Mouse (Mus musculus) forebrain, embryonic 14.5 days (tissue): Measurements from ENCODE around the gene Proca1. TPM values are rescaled to one million over a fixed set of nuclear protein-coding genes. Genes with fewer than 3 reads are reported as not detected.
"Not testable (repeated sequence)": the region's sequence is repeated elsewhere in the genome, so short reads cannot be mapped to it uniquely, and the experiment has no call there.

Experiments
- ATAC-seq: fragments of 200-750 bp; cut with Nextera tagmentation; 2 replicates; pipeline ENCODE4 v1.8.0; 2017; ENCODE audit warnings: mild to moderate bottlenecking, moderate library complexity
- DNase-seq: peaks from one replicate; pipeline ENCODE4 v3.0.0-alpha.2; 2015; ENCODE audit warnings: low spot score
- H3K27ac ChIP-seq: fragments of 300-500 bp; sonication (generic); 2 replicates; pipeline ENCODE4 v1.5.1; 2014; ENCODE audit warnings: low read depth, mild to moderate bottlenecking, control low read depth, low read length, moderate library complexity
- H3K27me3 ChIP-seq: fragments of 300-500 bp; sonication (generic); replicated peaks from 2 replicates; pipeline ENCODE4 v1.6.1; 2014; ENCODE audit warnings: low read length, control low read depth, mixed read lengths; ENCODE audit not compliant: control insufficient read depth, insufficient read depth
- H3K36me3 ChIP-seq: fragments of 300-500 bp; sonication (generic); 2 replicates; pipeline ENCODE4 v1.6.1; 2014; ENCODE audit warnings: low read length, control low read depth; ENCODE audit not compliant: control insufficient read depth, insufficient read depth
- H3K4me1 ChIP-seq: fragments of 300-500 bp; sonication (generic); 2 replicates; pipeline ENCODE4 v1.6.1; 2014; ENCODE audit warnings: antibody characterized with exemption, low read length, control low read depth; ENCODE audit not compliant: control insufficient read depth, insufficient read depth
- H3K4me2 ChIP-seq: fragments of 300-500 bp; sonication (generic); 2 replicates; pipeline ENCODE4 v1.6.1; 2014; ENCODE audit warnings: mild to moderate bottlenecking, control low read depth, low read length
- H3K4me3 ChIP-seq: fragments of 300-500 bp; sonication (generic); 2 replicates; pipeline ENCODE4 v1.5.1; 2014; ENCODE audit warnings: low read depth, low read length, control low read depth
- H3K9ac ChIP-seq: fragments of 300-500 bp; sonication (generic); 2 replicates; pipeline ENCODE4 v1.6.1; 2014; ENCODE audit warnings: mild to moderate bottlenecking, low read length, control low read depth, moderate library complexity
- H3K9me3 ChIP-seq: fragments of 300-500 bp; sonication (generic); replicated peaks from 2 replicates; pipeline ENCODE4 v1.6.1; 2016; ENCODE audit warnings: low read length, control low read depth, mixed read lengths; ENCODE audit not compliant: control insufficient read depth
- WGBS: fragments of 180-500 bp; shearing (Covaris S2); extraction: QIAGEN DNeasy Blood & Tissue Kit; methylation state at CpG from one replicate; pipeline ENCODE4 v1.1.7; 2014; 5-methylcytosine and 5-hydroxymethylcytosine counted together
- polyA plus RNA-seq: library from polyadenylated mRNA; unstranded; fragments of >200 nt; fragmentation: Nextera tagmentation; extraction: Ambion mirVana; gene quantifications from 2 replicates; pipeline ENCODE4 v1.2.1, GENCODE M21; 2014

Gene Proca1
- polyA plus RNA-seq, 1 experiment from 2014 or later, result 0.55 TPM

DNA sequence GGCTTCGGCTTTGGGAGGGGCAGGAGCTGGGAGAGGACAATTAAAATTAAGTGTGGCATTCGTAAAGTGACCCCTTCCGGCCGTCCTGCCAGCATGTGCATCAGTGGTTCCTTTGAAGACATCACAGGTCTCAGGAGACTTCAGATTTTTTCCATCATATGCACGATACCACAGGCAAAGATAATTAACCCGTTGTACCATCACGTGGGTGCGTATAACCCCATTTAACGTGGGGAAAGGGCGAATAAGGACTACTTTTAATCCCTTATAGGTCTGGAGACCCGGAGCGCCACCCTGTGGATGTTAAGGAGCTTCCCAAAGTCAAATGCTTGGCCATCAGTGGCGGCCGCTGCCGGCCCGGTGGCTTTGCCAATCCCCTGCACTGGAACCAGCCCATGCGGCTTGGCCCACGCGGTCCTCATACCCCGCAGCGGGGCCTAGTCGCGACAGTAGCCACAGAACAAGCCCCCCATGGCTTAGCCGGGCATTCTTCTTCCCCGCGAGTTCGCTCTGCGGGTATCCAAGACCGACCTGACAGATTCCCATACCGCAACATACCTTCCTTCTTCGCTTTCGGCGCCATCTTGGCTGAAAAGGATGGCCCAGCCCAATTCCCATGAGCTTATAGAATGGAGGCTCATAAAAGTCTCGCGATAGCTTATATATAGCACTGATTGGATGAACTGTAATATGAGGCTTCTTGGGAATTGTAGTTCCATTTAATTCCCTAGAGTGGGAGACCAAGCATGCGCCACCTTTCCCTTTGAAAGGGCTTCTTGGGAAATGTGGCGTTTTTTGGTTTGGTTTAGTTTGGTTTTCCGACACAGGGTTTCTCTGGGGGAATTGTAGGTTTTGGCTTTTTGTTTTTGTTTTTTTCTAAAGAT, 10.0 kb upstream of the Proca1 start, which contains the start of gene Rpl23a:
TSS of gene Rpl23a (minus strand) at position 624 of the 884 bp plus-strand sequence.
- peaks cover 20% of the 10 kb centered on the region for H3K4me1 ChIP-seq
- H3K36me3 ChIP-seq, result peaks cover 32% of the 10 kb centered on the region
- peak within 1 kb of the TSS; percentile 83 for H3K4me3 ChIP-seq
- peak within 1 kb of the TSS; percentile 90 for H3K27ac ChIP-seq
- peak within 1 kb of the TSS; percentile 94 for H3K9ac ChIP-seq
- DNase-seq, result peak; percentile 99
- H3K9me3 ChIP-seq, result no peaks in the 10 kb centered on the region
- peak within 1 kb of the TSS; percentile 79 for H3K4me2 ChIP-seq
- ATAC-seq, result peak; percentile 94
- under 1% methylated on average over 38 of the region's 38 CpGs for WGBS
- H3K27me3 ChIP-seq, result no peaks in the 10 kb centered on the region

GRCm38 (mm10) chr11:78183884-78184514, 9.2 kb upstream of the Proca1 start:
- Histone ChIP-seq H3K27ac (0 out of 2 replicates have a peak overlapping the region, but pooled peaks have one; percentile 28), H3K4me2 (peak overlapping the region; percentile 43)

DNA sequence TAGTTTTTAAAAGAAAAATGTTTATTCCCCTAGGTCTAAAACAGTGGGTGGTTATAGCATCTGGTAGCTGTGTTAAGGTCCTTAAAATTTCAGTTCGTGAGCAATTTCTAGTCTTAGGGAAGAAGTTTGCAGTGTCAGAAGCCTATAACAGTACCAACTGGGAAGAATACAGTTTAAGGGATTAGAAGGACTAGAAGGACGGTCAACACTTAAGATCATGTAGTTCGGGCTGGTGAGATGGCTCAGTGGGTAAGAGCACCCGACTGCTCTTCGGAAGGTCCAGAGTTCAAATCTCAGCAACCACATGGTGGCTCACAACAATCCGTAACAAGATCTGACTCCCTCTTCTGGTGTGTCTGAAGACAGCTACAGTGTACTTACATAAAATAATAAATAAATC, 8.5 kb upstream of the Proca1 start:
- not testable (repeated sequence) for H3K4me3 ChIP-seq, H3K4me2 ChIP-seq, H3K27me3 ChIP-seq, DNase-seq, H3K27ac ChIP-seq, H3K9ac ChIP-seq, H3K9me3 ChIP-seq, ATAC-seq
- Histone ChIP-seq H3K4me1 (peaks cover 17% of the 10 kb centered on the region), H3K36me3 (peaks cover 26% of the 10 kb centered on the region)
- WGBS, result 93% methylated on average over 6 of the region's 6 CpGs

More at GRCm38 (mm10) chr11:78183884-78184514, 9.2 kb upstream of the Proca1 start:
- WGBS, result 58% methylated on average over 10 of the region's 10 CpGs
- no peak for DNase-seq
- ATAC-seq, result peak; percentile 11
- Histone ChIP-seq H3K4me1 (peaks cover 17% of the 10 kb centered on the region), H3K36me3 (peaks cover 32% of the 10 kb centered on the region), H3K27me3 (no peaks in the 10 kb centered on the region), H3K4me3 (peak overlapping the region; percentile 83), H3K9me3 (no peaks in the 10 kb centered on the region), H3K9ac (peak overlapping the region; percentile 32)

GRCm38 (mm10) chr11:78188331-78189233, 4.6 kb upstream of the Proca1 start, which contains the start of gene Rab34:
Gene Rab34, plus strand, starts transcription at chr11:78188430.
- Histone ChIP-seq H3K27ac (peak within 1 kb of the TSS; percentile 95), H3K4me3 (peak within 1 kb of the TSS; percentile 70), H3K36me3 (peaks cover 29% of the 10 kb centered on the region), H3K9me3 (no peaks in the 10 kb centered on the region), H3K4me1 (peaks cover 11% of the 10 kb centered on the region; the same call in 1 of the 2 replicates), H3K27me3 (no peaks in the 10 kb centered on the region), H3K4me2 (peak within 1 kb of the TSS; percentile 65), H3K9ac (peak within 1 kb of the TSS; percentile 93)
- ATAC-seq, result peak; percentile 77
- DNase-seq, result peak; percentile 85
- under 1% methylated on average over 71 of the region's 80 CpGs for WGBS

DNA sequence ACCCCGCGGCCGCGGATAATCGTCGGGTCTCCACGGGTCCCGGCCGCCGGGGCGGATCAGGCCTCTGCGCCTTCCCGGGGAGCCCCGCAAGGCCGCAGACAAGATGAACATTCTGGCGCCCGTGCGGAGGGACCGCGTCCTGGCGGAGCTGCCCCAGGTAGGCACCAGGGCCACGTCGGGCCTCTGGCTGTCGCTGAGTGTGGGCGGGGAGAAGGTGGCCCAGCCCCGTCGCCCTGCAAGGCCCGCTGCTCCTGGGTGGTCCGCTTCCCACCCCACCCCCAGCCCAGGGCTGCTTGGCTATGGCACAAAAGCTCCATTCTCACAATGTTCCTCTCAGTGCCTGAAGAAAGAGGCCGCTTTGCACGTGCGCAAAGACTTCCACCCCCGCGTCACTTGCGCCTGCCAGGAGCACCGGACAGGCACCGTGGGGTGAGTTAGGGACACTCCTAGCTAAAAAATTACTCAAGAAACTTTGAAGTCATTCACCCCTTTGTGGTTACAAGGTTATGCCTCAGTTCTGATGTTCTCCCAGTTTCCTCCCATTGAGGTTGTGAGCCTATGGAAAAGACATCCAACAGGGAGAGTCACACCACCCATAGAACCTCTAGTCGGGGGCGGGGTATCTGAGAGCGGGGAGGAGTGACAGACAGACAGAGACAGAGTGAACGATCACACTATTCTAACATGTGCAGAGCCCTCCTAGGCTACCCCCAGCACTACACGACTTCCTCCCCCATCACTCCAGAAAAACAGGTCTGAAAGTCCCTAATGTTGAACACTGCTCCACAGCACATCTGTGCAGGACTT, 3.8 kb upstream of the Proca1 start:
- Histone ChIP-seq H3K4me1 (peaks cover 7% of the 10 kb centered on the region; the same call in 1 of the 2 replicates), H3K36me3 (peaks cover 30% of the 10 kb centered on the region), H3K27ac (peak overlapping the region; percentile 95), H3K4me2 (peak overlapping the region; percentile 65), H3K9ac (peak overlapping the region; percentile 93), H3K27me3 (no peaks in the 10 kb centered on the region), H3K4me3 (peak overlapping the region; percentile 70), H3K9me3 (no peaks in the 10 kb centered on the region)
- DNase-seq (peak; percentile 90), ATAC-seq (peak; percentile 88)
- under 1% methylated on average over 40 of the region's 42 CpGs for WGBS

- DNase-seq, result no peak
- Histone ChIP-seq H3K27me3 (no peaks in the 10 kb centered on the region), H3K9me3 (no peaks in the 10 kb centered on the region), H3K9ac (0 out of 2 replicates have a peak overlapping the region, but pooled peaks have one; percentile 93), H3K4me3 (peak overlapping the region; percentile 70), H3K4me1 (peaks cover 9% of the 10 kb centered on the region), H3K4me2 (peak overlapping the region; percentile 65), H3K27ac (peak overlapping the region; percentile 95), H3K36me3 (peaks cover 30% of the 10 kb centered on the region)
- no peak for ATAC-seq
- WGBS, result 67% methylated on average over 6 of the region's 6 CpGs
These were observed 3.2 kb upstream of the Proca1 start for GRCm38 (mm10) chr11:78190041-78190440.

DNA sequence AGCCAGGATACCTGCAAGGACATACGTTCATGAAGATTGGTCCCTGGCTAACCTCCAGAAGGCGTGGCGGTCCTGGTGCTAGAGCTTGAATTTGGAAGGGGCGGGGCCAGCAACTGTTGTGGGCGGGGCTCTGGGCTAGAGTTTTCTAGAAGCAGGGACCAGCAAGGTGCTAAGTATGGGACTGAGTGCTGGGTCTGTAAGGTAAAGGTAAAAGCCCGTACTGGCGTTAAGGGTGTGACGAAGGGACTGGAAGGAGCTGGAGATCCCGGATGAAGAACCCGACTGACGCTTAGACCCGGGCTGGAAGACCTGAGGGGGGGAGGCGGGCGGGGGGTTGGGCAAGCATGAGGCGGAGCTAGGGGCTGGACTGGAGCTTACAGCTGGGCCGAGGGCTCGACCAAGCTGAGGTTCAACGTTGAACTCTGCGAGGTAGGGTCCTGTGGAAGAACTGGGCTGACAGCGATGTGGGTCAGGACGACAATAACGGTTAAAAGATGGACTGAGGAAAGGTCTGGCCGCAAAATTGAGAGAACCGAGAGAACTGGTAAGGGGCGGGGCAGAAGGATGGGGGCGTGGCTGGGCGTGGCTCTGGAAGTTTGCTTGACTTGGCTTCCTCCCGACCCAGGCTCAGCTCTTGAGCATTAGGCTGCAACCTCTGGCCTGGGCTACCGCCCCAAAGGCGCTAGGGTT, 1.4 kb downstream of the Proca1 start:
- Histone ChIP-seq H3K27me3 (no peaks in the 10 kb centered on the region), H3K9ac (peak overlapping the region; percentile 35; the same call in 1 of the 2 replicates), H3K9me3 (no peaks in the 10 kb centered on the region), H3K4me1 (peaks cover 7% of the 10 kb centered on the region), H3K27ac (no peak overlapping the region), H3K36me3 (peaks cover 30% of the 10 kb centered on the region), H3K4me3 (peak overlapping the region; percentile 28), H3K4me2 (peak overlapping the region; percentile 47)
- peak; percentile 36 for DNase-seq
- ATAC-seq, result 0 out of 2 replicates have a peak, but pooled peaks have one; percentile 35
- WGBS, result 5% methylated on average over 30 of the region's 30 CpGs
